Mouse (Mus musculus): ENCODE measurements around the gene Pde11a. TPM values are rescaled to one million over a fixed set of nuclear protein-coding genes. Genes with fewer than 3 reads are reported as not detected.

Pde11a gene
- polyA plus RNA-seq, 1 experiment, result 0.30 TPM

- Histone ChIP-seq H3K27ac (ENCODE audit: insufficient read depth, low read depth, low read length) (no peak overlapping the region), H3K4me3 (ENCODE audit: low read depth, low read length) (no peak overlapping the region), H3K36me3 (ENCODE audit: control insufficient read depth, insufficient read depth, low read length) (no peaks in the 10 kb centered on the region), H3K27me3 (ENCODE audit: control insufficient read depth, insufficient read depth, low read length) (no peaks in the 10 kb centered on the region), H3K4me1 (ENCODE audit: control insufficient read depth, insufficient read depth, insufficient read length, low read length) (no peaks in the 10 kb centered on the region)
- TF ChIP-seq POLR2A (IDR thresholded peaks at IDR 0.05; ENCODE audit: low read depth, low read length) (no peak), CTCF (IDR thresholded peaks at IDR 0.05; ENCODE audit: extremely low read depth, insufficient read length, insufficient replicate concordance, low read depth, low read length) (no peak)
- 80% methylated on average over 2 of the region's 2 CpGs for WGBS
Observed at GRCm38 (mm10) chr2:76239175-76239574, 99.4 kb downstream of the Pde11a start.

- TF ChIP-seq CTCF (IDR thresholded peaks at IDR 0.05; ENCODE audit: extremely low read depth, insufficient read length, insufficient replicate concordance, low read depth, low read length) (no peak), POLR2A (IDR thresholded peaks at IDR 0.05; ENCODE audit: low read depth, low read length) (no peak)
- H3K27ac ChIP-seq (ENCODE audit: insufficient read depth, low read depth, low read length), result no peak overlapping the region
Observed at GRCm38 (mm10) chr2:76238496-76238895, 100.1 kb downstream of the Pde11a start.

GRCm38 (mm10) chr2:76237638-76238420 lies 100.7 kb downstream of the Pde11a start:
- Histone ChIP-seq H3K36me3 (ENCODE audit: control insufficient read depth, insufficient read depth, low read length) (no peaks in the 10 kb centered on the region), H3K4me1 (ENCODE audit: control insufficient read depth, insufficient read depth, insufficient read length, low read length) (no peaks in the 10 kb centered on the region), H3K27me3 (ENCODE audit: control insufficient read depth, insufficient read depth, low read length) (no peaks in the 10 kb centered on the region), H3K4me3 (ENCODE audit: low read depth, low read length) (no peak overlapping the region), H3K27ac (ENCODE audit: insufficient read depth, low read depth, low read length) (no peak overlapping the region)
- no peak for TF ChIP-seq POLR2A (IDR thresholded peaks at IDR 0.05; ENCODE audit: low read depth, low read length)
- no peak for TF ChIP-seq CTCF (IDR thresholded peaks at IDR 0.05; ENCODE audit: extremely low read depth, insufficient read length, insufficient replicate concordance, low read depth, low read length)
- WGBS, result 59% methylated on average over 10 of the region's 10 CpGs

More at GRCm38 (mm10) chr2:76238496-76238895, 100.1 kb downstream of the Pde11a start:
- 56% methylated on average over 3 of the region's 3 CpGs for WGBS
- no peaks in the 10 kb centered on the region for H3K4me1 ChIP-seq (ENCODE audit: control insufficient read depth, insufficient read depth, insufficient read length, low read length)
- H3K4me3 ChIP-seq (ENCODE audit: low read depth, low read length), result no peak overlapping the region
- no peaks in the 10 kb centered on the region for H3K27me3 ChIP-seq (ENCODE audit: control insufficient read depth, insufficient read depth, low read length)
- no peaks in the 10 kb centered on the region for H3K36me3 ChIP-seq (ENCODE audit: control insufficient read depth, insufficient read depth, low read length)

GRCm38 (mm10) chr2:76220364-76221108 lies 118.0 kb downstream of the Pde11a start:
- Histone ChIP-seq H3K4me3 (ENCODE audit: low read depth, low read length) (no peak overlapping the region), H3K27ac (ENCODE audit: insufficient read depth, low read depth, low read length) (no peak overlapping the region), H3K36me3 (ENCODE audit: control insufficient read depth, insufficient read depth, low read length) (no peaks in the 10 kb centered on the region), H3K27me3 (ENCODE audit: control insufficient read depth, insufficient read depth, low read length) (no peaks in the 10 kb centered on the region), H3K4me1 (ENCODE audit: control insufficient read depth, insufficient read depth, insufficient read length, low read length) (no peaks in the 10 kb centered on the region)
- WGBS, result 65% methylated on average over 6 of the region's 6 CpGs
- no peak for TF ChIP-seq POLR2A (IDR thresholded peaks at IDR 0.05; ENCODE audit: low read depth, low read length)
- no peak for TF ChIP-seq CTCF (IDR thresholded peaks at IDR 0.05; ENCODE audit: extremely low read depth, insufficient read length, insufficient replicate concordance, low read depth, low read length)

- no peak for TF ChIP-seq POLR2A (IDR thresholded peaks at IDR 0.05; ENCODE audit: low read depth, low read length)
- no peak for TF ChIP-seq CTCF (IDR thresholded peaks at IDR 0.05; ENCODE audit: extremely low read depth, insufficient read length, insufficient replicate concordance, low read depth, low read length)
- Histone ChIP-seq H3K4me3 (ENCODE audit: low read depth, low read length) (no peak overlapping the region), H3K4me1 (ENCODE audit: control insufficient read depth, insufficient read depth, insufficient read length, low read length) (no peaks in the 10 kb centered on the region), H3K36me3 (ENCODE audit: control insufficient read depth, insufficient read depth, low read length) (no peaks in the 10 kb centered on the region), H3K27me3 (ENCODE audit: control insufficient read depth, insufficient read depth, low read length) (no peaks in the 10 kb centered on the region), H3K27ac (ENCODE audit: insufficient read depth, low read depth, low read length) (no peak overlapping the region)
- WGBS, result 67% methylated on average over 6 of the region's 6 CpGs
Observed at GRCm38 (mm10) chr2:76219540-76219939, 119.0 kb downstream of the Pde11a start.

DNA sequence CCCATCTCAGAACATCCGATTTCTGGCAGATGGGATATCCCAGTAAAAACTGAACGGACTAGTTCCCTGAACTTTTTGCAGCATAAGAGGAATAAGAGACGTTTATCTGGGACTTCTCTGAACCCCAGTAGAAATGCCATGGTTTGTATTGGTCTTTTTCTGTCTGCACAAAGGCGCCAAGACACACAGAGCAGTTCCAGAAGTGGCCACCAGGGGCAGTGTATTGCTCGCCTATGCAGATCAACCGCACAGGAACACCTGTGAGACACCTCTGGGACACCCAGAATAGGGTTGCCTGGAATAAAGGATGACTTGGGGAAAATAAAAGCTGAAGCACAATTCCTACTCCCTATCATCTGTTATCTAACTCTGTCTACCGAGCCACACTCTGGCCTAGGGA lies 122.4 kb downstream of the Pde11a start:
- Histone ChIP-seq H3K36me3 (ENCODE audit: control insufficient read depth, insufficient read depth, low read length) (no peaks in the 10 kb centered on the region), H3K4me1 (ENCODE audit: control insufficient read depth, insufficient read depth, insufficient read length, low read length) (no peaks in the 10 kb centered on the region), H3K27ac (ENCODE audit: insufficient read depth, low read depth, low read length) (no peak overlapping the region), H3K27me3 (ENCODE audit: control insufficient read depth, insufficient read depth, low read length) (no peaks in the 10 kb centered on the region), H3K4me3 (ENCODE audit: low read depth, low read length) (no peak overlapping the region)
- TF ChIP-seq POLR2A (IDR thresholded peaks at IDR 0.05; ENCODE audit: low read depth, low read length) (no peak), CTCF (IDR thresholded peaks at IDR 0.05; ENCODE audit: extremely low read depth, insufficient read length, insufficient replicate concordance, low read depth, low read length) (peak; percentile 65; the same call in 1 of the 2 replicates)
- WGBS, result 74% methylated on average over 7 of the region's 7 CpGs

- H3K27me3 ChIP-seq (ENCODE audit: control insufficient read depth, insufficient read depth, low read length), result no peaks in the 10 kb centered on the region
- H3K4me1 ChIP-seq (ENCODE audit: control insufficient read depth, insufficient read depth, insufficient read length, low read length), result no peaks in the 10 kb centered on the region
- H3K36me3 ChIP-seq (ENCODE audit: control insufficient read depth, insufficient read depth, low read length), result no peaks in the 10 kb centered on the region
- H3K27ac ChIP-seq (ENCODE audit: insufficient read depth, low read depth, low read length), result no peak overlapping the region
- H3K4me3 ChIP-seq (ENCODE audit: low read depth, low read length), result no peak overlapping the region
- no peak for TF ChIP-seq POLR2A (IDR thresholded peaks at IDR 0.05; ENCODE audit: low read depth, low read length)
- no peak for TF ChIP-seq CTCF (IDR thresholded peaks at IDR 0.05; ENCODE audit: extremely low read depth, insufficient read length, insufficient replicate concordance, low read depth, low read length)
- WGBS, result 80% methylated on average over 9 of the region's 9 CpGs
Observed at GRCm38 (mm10) chr2:76215219-76215618, 123.4 kb downstream of the Pde11a start.

Measured in small intestine, adult 2 months (tissue).